Mouse (Mus musculus) small intestine, adult 2 months (tissue): Measurements from ENCODE around the gene Cd101.

Experiments
- CTCF ChIP-seq: fragments of 200-500 bp; IDR thresholded peaks from 2 replicates; pipeline ENCODE4 v1.5.1; 2012; ENCODE audit warnings: low read depth, mild to moderate bottlenecking, control low read depth, inconsistent platforms, low read length, moderate library complexity, mixed read lengths; ENCODE audit not compliant: insufficient replicate concordance, insufficient read length; ENCODE audit errors: extremely low read depth
- POLR2A ChIP-seq: fragments of 200-500 bp; IDR thresholded peaks from 2 replicates; pipeline ENCODE4 v1.6.1; 2012; ENCODE audit warnings: low read depth, mild to moderate bottlenecking, control low read depth, inconsistent platforms, low read length, moderate library complexity

GRCm38 (mm10) chr3:100998904-100999340 is 30.4 kb downstream of the Cd101 start:
- TF ChIP-seq CTCF = peak; percentile 92; the same call in 1 of the 2 replicates
- TF ChIP-seq POLR2A = no peak
